8 mouse cellular contexts compared by ENCODE assay signal in genomic region chr3:95133680-95134101, GRCm38 (mm10). TPM values are rescaled to one million over a fixed set of nuclear protein-coding genes. Genes with fewer than 3 reads are reported as not detected.
DNase-seq lines count a peak whose midpoint lies in the region; ATAC-seq lines count a peak whose summit lies in the region.

TSS of gene Scnm1 (minus strand) at chr3:95134011.
TSS of gene Lysmd1 (plus strand) at chr3:95134088.

- peaks cover 12% of the 10 kb centered on the region for H3K4me1 ChIP-seq in lung, embryonic 16.5 days (replicated peaks; ENCODE audit: control insufficient read depth, insufficient read depth, low read length)

- no peaks in the 10 kb centered on the region for H3K27me3 ChIP-seq in lung, embryonic 16.5 days (ENCODE audit: control insufficient read depth, insufficient read depth, low read depth, low read length)

- DNase-seq in MN1 (ENCODE audit: low spot score): peak; percentile 95
- peak; percentile 87 for DNase-seq in cerebellum, adult 8-10 months
- DNase-seq in forelimb bud, embryonic 11.5 days (ENCODE audit: low read depth, low spot score): peak; percentile 93
- peak; percentile 86 for DNase-seq in layer of hippocampus, adult 9-10 months (ENCODE audit: low spot score)
- DNase-seq in ovary, postnatal 10 days (ENCODE audit: low spot score): peak; percentile 39
- peak; percentile 87 to 88 for DNase-seq in thymus, postnatal 10 days (ENCODE audit: low spot score in 2 of 2)

- peak within 1 kb of the TSS; percentile 41 for H3K27ac ChIP-seq in lung, embryonic 16.5 days (ENCODE audit: low read length)

- ATAC-seq in hematopoietic stem cell, adult 5-6 weeks (replicated peaks in 1 of 2; ENCODE audit: insufficient read depth in 1 of 2, low FRiP score in 2 of 2, low TSS enrichment in 1 of 2, low read depth in 1 of 2, poor library complexity in 2 of 2, severe bottlenecking in 2 of 2): peak; percentile 77 to 88
- peak; percentile 96 for ATAC-seq in lung, embryonic 16.5 days (ENCODE audit: low read depth)

- peak within 1 kb of the TSS; percentile 78 for H3K4me2 ChIP-seq in lung, embryonic 16.5 days (ENCODE audit: low read depth, low read length)

- peaks cover 2% of the 10 kb centered on the region for H3K36me3 ChIP-seq in lung, embryonic 16.5 days (ENCODE audit: control insufficient read depth, insufficient read depth, low read length)

- peak within 1 kb of the TSS; percentile 82 for H3K9ac ChIP-seq in lung, embryonic 16.5 days (ENCODE audit: low read length)

- under 1% methylated on average over 20 of the region's 20 CpGs for WGBS in lung, embryonic 16.5 days

- H3K4me3 ChIP-seq in lung, embryonic 16.5 days (ENCODE audit: low read length): peak within 1 kb of the TSS; percentile 83

- no peaks in the 10 kb centered on the region for H3K9me3 ChIP-seq in lung, embryonic 16.5 days (ENCODE audit: control insufficient read depth, low read length)

RNA-seq across cellular contexts. Expression of gene Scnm1, which starts in this region (rescaled TPM):
- 96.4 and 116 TPM in 2 replicates for total RNA-seq in hematopoietic stem cell, adult 5-6 weeks (2017)
- polyA plus RNA-seq in lung, embryonic 16.5 days (2015; fragmentation: Nextera tagmentation; extraction: Ambion mirVana): 69.9 and 79.0 TPM in 2 replicates

RNA-seq across cellular contexts. Expression of gene Lysmd1, which starts in this region (rescaled TPM):
- 8.6 and 10.4 TPM in 2 replicates for total RNA-seq in hematopoietic stem cell, adult 5-6 weeks (2017)
- polyA plus RNA-seq in lung, embryonic 16.5 days (2015; fragmentation: Nextera tagmentation; extraction: Ambion mirVana): 16.2 and 16.9 TPM in 2 replicates

Comparison
In these comparisons a context has a peak if more than half of its experiments do, and no peak if none do; other contexts are left out.
1. Peak in every context shown above with its lines: DNase-seq, ATAC-seq, H3K4me3 ChIP-seq and H3K27ac ChIP-seq.
2. DNase-seq: peak in every context shown above with its lines; median percentile 95 in MN1; 93 in forelimb bud, embryonic 11.5 days; 88 in thymus, postnatal 10 days; 87 in cerebellum, adult 8-10 months; 86 in layer of hippocampus, adult 9-10 months; 39 in ovary, postnatal 10 days.